Mouse (Mus musculus): ENCODE measurements around the gene Gm14408. TPM values are rescaled to one million over a fixed set of nuclear protein-coding genes. Genes with fewer than 3 reads are reported as not detected.
"Not testable (repeated sequence)": the region's sequence is repeated elsewhere in the genome, so short reads cannot be mapped to it uniquely, and the experiment has no call there.

The Gm14408 gene
- not detected in 2 replicates for polyA plus RNA-seq (2012; rRNA removed)

- not testable (repeated sequence) for H3K4me1 ChIP-seq (ENCODE audit: control insufficient read depth, insufficient read depth, low read length); H3K27me3 ChIP-seq (replicated peaks; ENCODE audit: control insufficient read depth, insufficient read depth, low read length); H3K27ac ChIP-seq (ENCODE audit: insufficient read depth, low read depth, low read length); H3K4me3 ChIP-seq (ENCODE audit: insufficient read depth, low read depth, low read length); H3K36me3 ChIP-seq (ENCODE audit: control insufficient read depth, insufficient read depth, low read length); DNase-seq
- WGBS, result 93% methylated on average over 1 of the region's 3 CpGs
Measured at GRCm38 (mm10) chr2:176830840-176831239, at the start of gene Gm14408. Gm14408 (plus strand) TSS chr2:176831140.

- not testable (repeated sequence) for DNase-seq; H3K27ac ChIP-seq (ENCODE audit: insufficient read depth, low read depth, low read length); H3K4me1 ChIP-seq (ENCODE audit: control insufficient read depth, insufficient read depth, low read length); H3K27me3 ChIP-seq (replicated peaks; ENCODE audit: control insufficient read depth, insufficient read depth, low read length); H3K36me3 ChIP-seq (ENCODE audit: control insufficient read depth, insufficient read depth, low read length)
- peak within 1 kb of the TSS; percentile 80 for H3K4me3 ChIP-seq (ENCODE audit: insufficient read depth, low read depth, low read length)
- WGBS, result no CpG with 5 or more reads among the region's 6 CpGs
Measured at GRCm38 (mm10) chr2:176798312-176798711, 32.6 kb upstream of the Gm14408 start, which contains the start of gene Gm14295. Gm14295 (plus strand) TSS chr2:176798612.

- H3K4me3 ChIP-seq (ENCODE audit: insufficient read depth, low read depth, low read length), result peak overlapping the region; percentile 80
- not testable (repeated sequence) for H3K4me1 ChIP-seq (ENCODE audit: control insufficient read depth, insufficient read depth, low read length); H3K27me3 ChIP-seq (replicated peaks; ENCODE audit: control insufficient read depth, insufficient read depth, low read length); H3K27ac ChIP-seq (ENCODE audit: insufficient read depth, low read depth, low read length); DNase-seq; H3K36me3 ChIP-seq (ENCODE audit: control insufficient read depth, insufficient read depth, low read length)
- WGBS, result 8% methylated on average over 14 of the region's 15 CpGs
Measured at GRCm38 (mm10) chr2:176798785-176799184, 32.2 kb upstream of the Gm14408 start.

Other genes starting within 250 kb of the Gm14408 start
- gene Gm14308, start 194.8 kb upstream of the Gm14408 start, polyA plus RNA-seq (2012; rRNA removed), result 3.5 and 4.5 TPM in 2 replicates
- gene Zfp973, start 160.6 kb upstream of the Gm14408 start, polyA plus RNA-seq (2012; rRNA removed), result 1.8 and 2.6 TPM in 2 replicates
- gene Gm14305, start 122.8 kb upstream of the Gm14408 start, polyA plus RNA-seq (2012; rRNA removed), result 1.6 and 3.8 TPM in 2 replicates
- gene Gm14295, start 32.5 kb upstream of the Gm14408 start, polyA plus RNA-seq (2012; rRNA removed), result 2.5 and 3.5 TPM in 2 replicates
- gene Gm14296, start 96.7 kb downstream of the Gm14408 start, polyA plus RNA-seq (2012; rRNA removed), result 2.1 and 2.6 TPM in 2 replicates
- 2.0 and 6.3 TPM in 2 replicates for gene Gm14419, start 169.8 kb downstream of the Gm14408 start, polyA plus RNA-seq (2012; rRNA removed)
- gene Gm14401, start 243.2 kb downstream of the Gm14408 start, polyA plus RNA-seq (2012; rRNA removed), result not detected in 2 replicates